Mouse (Mus musculus) cerebellum, adult 2 months (tissue): ENCODE results near the gene Lect2.

Source experiments
- CTCF ChIP-seq: fragments of 200-500 bp; IDR thresholded peaks from 2 replicates; pipeline ENCODE4 v1.5.1; 2011; ENCODE audit warnings: low read depth, mild to moderate bottlenecking, control low read depth, low read length, moderate library complexity, borderline replicate concordance; ENCODE audit not compliant: insufficient read depth
- POLR2A ChIP-seq: fragments of 200-500 bp; IDR thresholded peaks from 2 replicates; pipeline ENCODE4 v1.6.1; 2011; ENCODE audit warnings: low read length, control low read depth, borderline replicate concordance; ENCODE audit not compliant: insufficient read depth

- no peak for TF ChIP-seq CTCF
- no peak for TF ChIP-seq POLR2A
Observed at GRCm38 (mm10) chr13:56537026-56537425, 11.3 kb downstream of the Lect2 start.
